Mouse (Mus musculus): ENCODE measurements around the gene Dhx58. TPM values are rescaled to one million over a fixed set of nuclear protein-coding genes. Genes with fewer than 3 reads are reported as not detected.

Dhx58 gene
- polyA plus RNA-seq, 1 experiment from 2014 or later = 1.8 TPM

DNA sequence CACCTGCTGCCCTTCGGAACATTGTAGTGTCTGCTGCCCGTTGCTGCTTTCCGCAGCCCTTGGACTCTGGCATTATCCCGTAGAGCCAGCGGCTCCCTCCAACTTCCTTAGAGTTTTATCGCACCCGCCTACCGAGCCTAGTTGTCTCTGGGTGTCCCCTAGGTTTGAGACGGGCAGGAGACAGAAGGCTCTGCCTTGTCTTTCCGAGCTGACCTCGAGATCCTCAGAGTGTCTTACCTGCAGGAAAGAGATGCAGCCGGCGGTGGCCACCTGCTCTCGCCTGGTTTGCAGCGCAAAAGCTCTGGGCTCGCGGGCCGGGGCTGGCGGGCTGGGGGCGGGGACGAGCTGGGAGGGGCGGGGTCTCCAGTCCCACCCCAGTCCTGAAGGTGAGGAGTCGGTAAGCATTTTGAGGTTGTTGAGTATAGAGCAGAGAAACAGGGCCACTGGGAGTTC is 11.9 kb downstream of the Dhx58 start, which contains the start of gene Zfp385c:
TSS of gene Zfp385c (minus strand) at position 292 of the 453 bp plus-strand sequence.
- no peaks in the 10 kb centered on the region for H3K9me3 ChIP-seq (replicated peaks; ENCODE audit: control insufficient read depth, low read length)
- WGBS = 2% methylated on average over 23 of the region's 23 CpGs
- H3K27me3 ChIP-seq (ENCODE audit: control insufficient read depth, insufficient read depth, low read length) = peaks cover 5% of the 10 kb centered on the region
- H3K27ac ChIP-seq (replicated peaks; ENCODE audit: low read depth, low read length) = no peak within 1 kb of the TSS
- no peak within 1 kb of the TSS for H3K4me3 ChIP-seq (ENCODE audit: low read depth, low read length)
- H3K4me2 ChIP-seq (ENCODE audit: low read depth, low read length) = peak within 1 kb of the TSS; percentile 32
- DNase-seq (ENCODE audit: low spot score) (peak; percentile 28), ATAC-seq (replicated peaks; ENCODE audit: insufficient number of reproducible peaks, low FRiP score, low TSS enrichment, low read depth) (no peak)
- peaks cover 3% of the 10 kb centered on the region; the same call in 1 of the 2 replicates for H3K4me1 ChIP-seq (ENCODE audit: control insufficient read depth, insufficient read depth, low read length)
- no peaks in the 10 kb centered on the region for H3K36me3 ChIP-seq (replicated peaks; ENCODE audit: control insufficient read depth, insufficient read depth, low read depth, low read length)
- H3K9ac ChIP-seq (replicated peaks; ENCODE audit: low read length) = peak within 1 kb of the TSS; percentile 1; the same call in 1 of the 2 replicates

DNA sequence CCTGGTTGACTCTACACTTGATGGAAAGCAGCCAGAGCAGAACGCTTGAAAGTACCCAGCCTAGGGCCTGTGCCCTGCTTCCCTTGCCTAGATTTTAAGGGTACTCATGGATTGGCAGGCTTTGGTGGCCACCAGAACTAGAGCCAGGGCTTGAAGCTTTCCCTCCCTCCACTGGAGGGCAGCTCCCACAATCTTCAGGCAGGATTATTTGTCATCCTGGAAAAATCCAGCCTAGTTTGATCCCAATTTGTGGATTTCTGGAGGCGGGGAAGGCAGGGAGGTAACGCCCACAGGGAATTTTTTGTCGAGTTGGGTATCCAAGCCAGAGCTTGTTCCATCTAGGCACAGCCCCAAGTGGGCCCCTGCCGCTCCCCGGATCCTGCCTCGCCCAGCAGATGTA is 13.7 kb downstream of the Dhx58 start:
- 75% methylated on average over 7 of the region's 7 CpGs for WGBS
- ATAC-seq (replicated peaks; ENCODE audit: insufficient number of reproducible peaks, low FRiP score, low TSS enrichment, low read depth) (no peak), DNase-seq (ENCODE audit: low spot score) (no peak)
- H3K27me3 ChIP-seq (ENCODE audit: control insufficient read depth, insufficient read depth, low read length) = peaks cover 5% of the 10 kb centered on the region
- no peak overlapping the region for H3K4me3 ChIP-seq (ENCODE audit: low read depth, low read length)
- H3K4me2 ChIP-seq (ENCODE audit: low read depth, low read length) = no peak overlapping the region
- peaks cover 3% of the 10 kb centered on the region; the same call in 1 of the 2 replicates for H3K4me1 ChIP-seq (ENCODE audit: control insufficient read depth, insufficient read depth, low read length)
- H3K9me3 ChIP-seq (replicated peaks; ENCODE audit: control insufficient read depth, low read length) = no peaks in the 10 kb centered on the region
- no peak overlapping the region for H3K9ac ChIP-seq (replicated peaks; ENCODE audit: low read length)
- H3K36me3 ChIP-seq (replicated peaks; ENCODE audit: control insufficient read depth, insufficient read depth, low read depth, low read length) = no peaks in the 10 kb centered on the region
- no peak overlapping the region for H3K27ac ChIP-seq (replicated peaks; ENCODE audit: low read depth, low read length)

DNA sequence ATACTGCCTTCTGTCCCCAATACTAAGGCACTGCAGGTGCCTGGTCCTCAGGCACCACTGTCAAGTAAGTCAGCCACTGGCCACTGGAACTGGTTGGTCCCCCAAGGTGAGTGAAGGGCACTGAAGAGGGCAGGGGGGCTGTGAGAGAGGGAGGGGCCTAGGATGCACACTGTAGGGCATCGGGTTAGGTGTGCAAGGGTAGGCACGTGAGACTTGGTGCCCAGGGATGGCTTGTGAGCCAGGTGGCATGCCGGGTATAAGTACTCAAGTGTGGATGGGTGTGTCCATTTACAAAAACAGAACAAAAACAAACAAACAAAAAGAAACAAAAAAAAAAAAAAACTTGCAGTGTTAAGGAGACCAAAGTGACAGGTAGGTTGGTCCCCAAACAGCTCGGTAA is 15.6 kb downstream of the Dhx58 start:
- Histone ChIP-seq H3K9ac (replicated peaks; ENCODE audit: low read length) (no peak overlapping the region), H3K4me2 (ENCODE audit: low read depth, low read length) (no peak overlapping the region), H3K4me1 (ENCODE audit: control insufficient read depth, insufficient read depth, low read length) (peaks cover 3% of the 10 kb centered on the region; the same call in 1 of the 2 replicates), H3K27ac (replicated peaks; ENCODE audit: low read depth, low read length) (no peak overlapping the region), H3K27me3 (ENCODE audit: control insufficient read depth, insufficient read depth, low read length) (peaks cover 5% of the 10 kb centered on the region), H3K9me3 (replicated peaks; ENCODE audit: control insufficient read depth, low read length) (no peaks in the 10 kb centered on the region), H3K36me3 (replicated peaks; ENCODE audit: control insufficient read depth, insufficient read depth, low read depth, low read length) (no peaks in the 10 kb centered on the region), H3K4me3 (ENCODE audit: low read depth, low read length) (no peak overlapping the region)
- DNase-seq (ENCODE audit: low spot score) = no peak
- 72% methylated on average over 4 of the region's 4 CpGs for WGBS
- no peak for ATAC-seq (replicated peaks; ENCODE audit: insufficient number of reproducible peaks, low FRiP score, low TSS enrichment, low read depth)

DNA sequence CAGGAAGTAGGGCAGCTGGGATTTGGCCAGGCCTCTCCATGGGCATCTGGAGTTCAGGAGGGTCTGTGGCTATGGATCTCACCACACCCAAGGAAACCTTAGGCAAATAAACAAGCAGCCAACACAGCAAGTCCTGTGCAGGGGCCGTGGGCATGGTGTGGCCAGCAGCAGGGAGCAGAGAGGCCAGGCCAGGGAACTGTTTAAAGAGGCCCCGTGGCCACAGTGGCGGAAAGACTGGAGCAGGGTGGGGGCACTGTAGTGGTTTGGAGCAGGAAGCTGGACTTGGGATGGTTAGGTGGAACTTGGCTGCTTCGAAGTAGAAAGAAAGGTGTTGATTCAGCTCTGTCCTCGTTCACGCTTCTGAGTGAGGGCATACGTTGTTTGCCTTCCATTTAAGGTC is 16.8 kb downstream of the Dhx58 start:
- H3K4me2 ChIP-seq (ENCODE audit: low read depth, low read length) = no peak overlapping the region
- ATAC-seq (replicated peaks; ENCODE audit: insufficient number of reproducible peaks, low FRiP score, low TSS enrichment, low read depth) = no peak
- no peak overlapping the region for H3K9ac ChIP-seq (replicated peaks; ENCODE audit: low read length)
- 82% methylated on average over 7 of the region's 7 CpGs for WGBS
- H3K36me3 ChIP-seq (replicated peaks; ENCODE audit: control insufficient read depth, insufficient read depth, low read depth, low read length) = no peaks in the 10 kb centered on the region
- DNase-seq (ENCODE audit: low spot score) = no peak
- H3K27me3 ChIP-seq (ENCODE audit: control insufficient read depth, insufficient read depth, low read length) = peaks cover 3% of the 10 kb centered on the region
- H3K4me1 ChIP-seq (ENCODE audit: control insufficient read depth, insufficient read depth, low read length) = no peaks in the 10 kb centered on the region
- H3K4me3 ChIP-seq (ENCODE audit: low read depth, low read length) = no peak overlapping the region
- H3K27ac ChIP-seq (replicated peaks; ENCODE audit: low read depth, low read length) = no peak overlapping the region
- no peaks in the 10 kb centered on the region for H3K9me3 ChIP-seq (replicated peaks; ENCODE audit: control insufficient read depth, low read length)

DNA sequence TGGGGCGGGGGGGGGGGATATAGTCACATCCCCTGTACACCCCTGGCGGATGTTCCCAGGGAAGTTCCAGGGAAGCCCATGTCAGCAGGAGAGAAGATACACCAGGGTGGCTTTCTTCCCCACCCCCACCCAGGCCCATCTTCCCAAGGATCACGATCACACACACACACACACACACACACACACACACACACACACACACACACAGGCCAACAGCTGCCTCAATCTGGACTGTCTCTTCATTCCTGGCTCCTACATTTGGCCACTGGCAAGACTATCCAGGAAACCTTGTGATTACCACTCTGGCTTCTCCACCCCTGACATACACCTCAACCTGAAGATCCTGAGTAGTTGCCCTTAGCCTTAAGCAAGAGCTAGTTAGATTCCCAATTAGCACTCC is 18.7 kb downstream of the Dhx58 start:
- DNase-seq (ENCODE audit: low spot score) = no peak
- Histone ChIP-seq H3K4me3 (ENCODE audit: low read depth, low read length) (no peak overlapping the region), H3K27ac (replicated peaks; ENCODE audit: low read depth, low read length) (no peak overlapping the region), H3K9ac (replicated peaks; ENCODE audit: low read length) (no peak overlapping the region), H3K9me3 (replicated peaks; ENCODE audit: control insufficient read depth, low read length) (no peaks in the 10 kb centered on the region), H3K4me1 (ENCODE audit: control insufficient read depth, insufficient read depth, low read length) (no peaks in the 10 kb centered on the region), H3K36me3 (replicated peaks; ENCODE audit: control insufficient read depth, insufficient read depth, low read depth, low read length) (no peaks in the 10 kb centered on the region), H3K27me3 (ENCODE audit: control insufficient read depth, insufficient read depth, low read length) (no peaks in the 10 kb centered on the region; the same call in 1 of the 2 replicates), H3K4me2 (ENCODE audit: low read depth, low read length) (no peak overlapping the region)
- WGBS = 81% methylated on average over 3 of the region's 3 CpGs
- no peak for ATAC-seq (replicated peaks; ENCODE audit: insufficient number of reproducible peaks, low FRiP score, low TSS enrichment, low read depth)

DNA sequence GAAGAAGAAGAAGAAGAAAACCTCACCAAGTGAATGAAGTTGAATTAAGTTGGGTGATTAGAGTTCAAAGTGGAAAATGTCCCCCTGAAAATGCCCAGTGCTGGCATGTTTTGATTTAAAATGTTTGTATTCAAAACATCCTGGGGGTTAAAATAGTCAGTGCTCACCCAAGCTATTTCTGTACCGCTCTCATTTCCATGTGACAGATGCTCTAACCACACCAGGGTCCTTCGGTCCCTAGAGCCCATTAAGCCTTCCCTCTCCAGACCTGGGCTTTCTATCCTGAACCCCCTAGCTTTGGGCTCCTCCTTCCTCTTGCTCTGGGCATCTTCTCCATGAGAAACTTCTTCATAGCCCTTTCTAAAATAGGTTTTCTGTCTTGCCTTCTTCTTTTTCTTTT is 20.0 kb downstream of the Dhx58 start:
- no peak for ATAC-seq (replicated peaks; ENCODE audit: insufficient number of reproducible peaks, low FRiP score, low TSS enrichment, low read depth)
- no peaks in the 10 kb centered on the region for H3K36me3 ChIP-seq (replicated peaks; ENCODE audit: control insufficient read depth, insufficient read depth, low read depth, low read length)
- no peak overlapping the region for H3K27ac ChIP-seq (replicated peaks; ENCODE audit: low read depth, low read length)
- 82% methylated on average over 2 of the region's 2 CpGs for WGBS
- no peak for DNase-seq (ENCODE audit: low spot score)
- H3K4me2 ChIP-seq (ENCODE audit: low read depth, low read length) = no peak overlapping the region
- H3K4me1 ChIP-seq (ENCODE audit: control insufficient read depth, insufficient read depth, low read length) = no peaks in the 10 kb centered on the region
- no peak overlapping the region for H3K9ac ChIP-seq (replicated peaks; ENCODE audit: low read length)
- no peaks in the 10 kb centered on the region for H3K27me3 ChIP-seq (ENCODE audit: control insufficient read depth, insufficient read depth, low read length)
- H3K9me3 ChIP-seq (replicated peaks; ENCODE audit: control insufficient read depth, low read length) = no peaks in the 10 kb centered on the region
- H3K4me3 ChIP-seq (ENCODE audit: low read depth, low read length) = no peak overlapping the region

DNA sequence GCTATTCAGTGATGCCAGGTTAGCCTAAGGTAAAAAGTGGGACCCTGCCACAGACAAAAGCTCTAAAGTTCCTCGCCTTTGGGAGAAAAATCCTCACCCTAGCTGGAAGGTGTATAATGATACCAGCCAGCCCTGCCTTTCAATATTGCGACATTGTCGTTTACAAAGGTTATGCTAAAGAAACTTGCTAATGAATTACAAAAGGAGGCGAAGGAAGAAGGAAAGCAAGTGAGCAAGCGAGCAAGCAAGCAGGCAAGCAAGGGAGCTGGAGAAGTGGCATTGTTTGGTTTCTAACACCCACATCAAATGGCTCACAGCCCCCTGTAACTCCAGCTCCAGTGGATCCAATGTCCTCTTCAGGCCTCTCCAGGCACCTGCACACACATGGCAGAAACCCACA is 21.5 kb downstream of the Dhx58 start:
- no peak for DNase-seq (ENCODE audit: low spot score)
- no peak overlapping the region for H3K4me2 ChIP-seq (ENCODE audit: low read depth, low read length)
- no peaks in the 10 kb centered on the region for H3K9me3 ChIP-seq (replicated peaks; ENCODE audit: control insufficient read depth, low read length)
- H3K4me1 ChIP-seq (ENCODE audit: control insufficient read depth, insufficient read depth, low read length) = no peaks in the 10 kb centered on the region
- no peak overlapping the region for H3K4me3 ChIP-seq (ENCODE audit: low read depth, low read length)
- H3K36me3 ChIP-seq (replicated peaks; ENCODE audit: control insufficient read depth, insufficient read depth, low read depth, low read length) = no peaks in the 10 kb centered on the region
- no peak overlapping the region for H3K9ac ChIP-seq (replicated peaks; ENCODE audit: low read length)
- H3K27ac ChIP-seq (replicated peaks; ENCODE audit: low read depth, low read length) = no peak overlapping the region
- no peak for ATAC-seq (replicated peaks; ENCODE audit: insufficient number of reproducible peaks, low FRiP score, low TSS enrichment, low read depth)
- H3K27me3 ChIP-seq (ENCODE audit: control insufficient read depth, insufficient read depth, low read length) = no peaks in the 10 kb centered on the region
- WGBS = 66% methylated on average over 5 of the region's 5 CpGs

DNA sequence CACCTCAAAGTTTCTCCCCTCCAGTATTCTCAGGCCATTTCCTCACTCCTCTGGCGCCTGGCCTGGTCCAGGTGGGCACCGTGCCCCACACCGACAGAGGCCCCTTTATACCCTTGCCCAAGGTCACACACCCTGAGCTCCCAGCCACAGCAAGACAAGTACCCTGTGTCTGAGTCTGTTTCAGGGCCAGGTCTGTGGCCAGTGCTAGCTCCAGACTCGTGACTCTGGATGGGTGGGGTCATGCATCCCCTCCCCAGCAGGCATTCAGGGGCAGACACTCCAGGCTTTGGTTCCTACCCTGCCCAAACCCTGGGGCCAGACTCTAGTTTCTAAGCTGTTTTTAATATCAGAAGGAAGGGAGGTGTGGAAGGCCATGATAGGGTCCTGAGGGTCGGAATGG is 22.2 kb downstream of the Dhx58 start:
- Histone ChIP-seq H3K27me3 (ENCODE audit: control insufficient read depth, insufficient read depth, low read length) (no peaks in the 10 kb centered on the region), H3K4me1 (ENCODE audit: control insufficient read depth, insufficient read depth, low read length) (no peaks in the 10 kb centered on the region), H3K4me3 (ENCODE audit: low read depth, low read length) (no peak overlapping the region), H3K9me3 (replicated peaks; ENCODE audit: control insufficient read depth, low read length) (no peaks in the 10 kb centered on the region), H3K36me3 (replicated peaks; ENCODE audit: control insufficient read depth, insufficient read depth, low read depth, low read length) (no peaks in the 10 kb centered on the region), H3K4me2 (ENCODE audit: low read depth, low read length) (no peak overlapping the region), H3K9ac (replicated peaks; ENCODE audit: low read length) (no peak overlapping the region), H3K27ac (replicated peaks; ENCODE audit: low read depth, low read length) (no peak overlapping the region)
- ATAC-seq (replicated peaks; ENCODE audit: insufficient number of reproducible peaks, low FRiP score, low TSS enrichment, low read depth) = no peak
- 74% methylated on average over 5 of the region's 5 CpGs for WGBS
- DNase-seq (ENCODE audit: low spot score) = no peak
